8 mouse cellular contexts compared by ENCODE assay signal in the genomic region with DNA sequence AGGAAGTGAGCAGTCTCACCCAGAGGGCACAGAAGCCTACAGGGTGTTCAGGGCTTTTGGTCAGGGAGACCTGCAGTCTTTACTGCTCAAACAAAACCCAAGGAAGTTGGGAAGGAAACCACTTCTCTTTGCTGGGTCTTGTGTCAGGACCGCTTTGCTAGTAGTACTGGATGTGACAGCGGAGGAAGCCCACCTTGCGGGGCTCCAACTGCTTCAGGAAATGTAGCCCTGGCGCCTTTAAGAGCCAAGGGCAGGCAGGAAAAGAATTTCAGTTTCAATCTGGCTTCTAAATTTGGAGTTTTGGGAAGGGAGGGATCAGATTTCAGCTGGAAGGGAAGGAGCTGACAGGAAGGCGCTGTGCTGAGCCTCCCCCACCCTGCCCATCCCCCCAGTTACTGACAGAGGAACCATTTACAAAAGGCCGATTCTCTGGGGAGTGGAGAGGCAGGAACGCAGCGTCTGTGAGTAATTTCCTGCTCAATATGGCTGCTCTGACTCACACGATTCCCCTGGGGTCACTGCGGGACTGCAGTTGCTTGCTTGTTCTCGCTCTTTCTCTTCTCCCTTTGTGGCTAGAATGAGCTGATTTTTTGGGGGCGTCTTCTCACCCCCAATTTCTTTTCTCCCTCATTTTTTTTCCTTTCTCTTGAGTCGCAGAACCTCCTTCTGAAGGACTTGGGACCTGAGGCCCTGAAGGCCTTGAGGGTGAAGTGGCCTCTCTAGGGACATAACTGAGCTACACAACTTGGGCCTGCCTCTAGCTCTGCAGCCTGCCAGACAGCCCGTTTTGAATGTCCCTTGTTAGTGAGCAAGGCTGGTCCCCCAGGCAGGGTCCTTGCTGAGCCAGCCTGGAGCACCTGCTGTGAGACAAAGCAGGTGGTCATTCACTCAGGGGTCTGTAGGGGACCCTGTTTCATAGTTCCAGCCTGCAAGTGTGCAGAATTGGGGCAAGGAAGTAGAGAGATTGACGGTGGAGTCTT. TPM values are rescaled to one million over a fixed set of nuclear protein-coding genes. Genes with fewer than 3 reads are reported as not detected.
DNase-seq lines count a peak whose midpoint lies in the region; ATAC-seq and TF ChIP-seq lines count a peak whose summit lies in the region.

No protein-coding gene starts in this region.

- peak overlapping the region; percentile 92 for H3K27ac ChIP-seq in ES-E14 (ENCODE audit: insufficient read depth, low read depth, low read length, poor library complexity, severe bottlenecking)
- H3K27ac ChIP-seq in hindbrain, embryonic 11.5 days (ENCODE audit: low read depth, low read length): peak overlapping the region; percentile 98
- H3K27ac ChIP-seq in lung, postnatal 0 days (ENCODE audit: low read length): peak overlapping the region; percentile 98

- peak overlapping the region; percentile 59 for H3K9ac ChIP-seq in ES-E14 (ENCODE audit: insufficient read depth, low read depth, low read length, poor library complexity, severe bottlenecking)
- H3K9ac ChIP-seq in hindbrain, embryonic 11.5 days (ENCODE audit: low read depth, low read length): peak overlapping the region; percentile 57
- peak overlapping the region; percentile 57 for H3K9ac ChIP-seq in lung, postnatal 0 days (replicated peaks; ENCODE audit: low read depth)

- TF ChIP-seq CTCF in lung, postnatal 0 days (IDR thresholded peaks at IDR 0.05): peak; percentile 15; the same call in 1 of the 2 replicates

- peaks cover 43% of the 10 kb centered on the region for H3K36me3 ChIP-seq in ES-E14 (ENCODE audit: control insufficient read depth, insufficient read depth, low read length, poor library complexity, severe bottlenecking)
- H3K36me3 ChIP-seq in hindbrain, embryonic 11.5 days (ENCODE audit: control insufficient read depth, insufficient read depth, low read length): peaks cover 2% of the 10 kb centered on the region; the same call in 1 of the 2 replicates
- H3K36me3 ChIP-seq in lung, postnatal 0 days (ENCODE audit: insufficient read depth, low read length): peaks cover 28% of the 10 kb centered on the region

- in situ Hi-C loops in ES-E14 (cut with MboI; ENCODE audit: low sequenced_read_pairs in 2 of 2, unreplicated experiment in 2 of 2): no loop called here

- TF ChIP-seq EP300 in lung, postnatal 0 days (IDR thresholded peaks at IDR 0.05): peak; percentile 94

- no peaks in the 10 kb centered on the region for H3K9me3 ChIP-seq in ES-E14 (ENCODE audit: control insufficient read depth, insufficient read depth, low read depth, low read length)
- no peaks in the 10 kb centered on the region for H3K9me3 ChIP-seq in hindbrain, embryonic 11.5 days (ENCODE audit: control insufficient read depth, low read length)
- H3K9me3 ChIP-seq in lung, postnatal 0 days (ENCODE audit: low read length): no peaks in the 10 kb centered on the region

- no peaks in the 10 kb centered on the region for H3K27me3 ChIP-seq in hindbrain, embryonic 11.5 days (ENCODE audit: control insufficient read depth, insufficient read depth, low read length)
- H3K27me3 ChIP-seq in lung, postnatal 0 days (replicated peaks; ENCODE audit: insufficient read depth, low read length): no peaks in the 10 kb centered on the region

- DNase-seq in ES-E14 (ENCODE audit: low read depth, low spot score): peak; percentile 86
- peak; percentile 45 for DNase-seq in cerebellum, adult 8-10 months
- DNase-seq in frontal cortex, postnatal 10 days (ENCODE audit: low spot score in 2 of 2): peak; percentile 63 to 73
- DNase-seq in hindbrain, embryonic 11.5 days (ENCODE audit: low spot score): peak; percentile 95
- DNase-seq in layer of hippocampus, postnatal 14 days (ENCODE audit: low spot score in 2 of 2): peak; percentile 54 to 81
- DNase-seq in lung, postnatal 0 days (ENCODE audit: low spot score): peak; percentile 98
- DNase-seq in retina, adult 2 months (ENCODE audit: low read depth, low spot score): peak; percentile 18
- peak; percentile 39 to 51 for DNase-seq in thymus, postnatal 36 days

- ATAC-seq in hindbrain, embryonic 11.5 days (ENCODE audit: low FRiP score): peak; percentile 56; the same call in 1 of the 2 replicates
- ATAC-seq in lung, postnatal 0 days: peak; percentile 88

- WGBS in hindbrain, embryonic 11.5 days: 6% methylated on average over 15 of the region's 15 CpGs
- 3% methylated on average over 15 of the region's 15 CpGs for WGBS in lung, postnatal 0 days

- peak overlapping the region; percentile 52 to 61 for H3K4me3 ChIP-seq in ES-E14 (ENCODE audit: insufficient read depth in 1 of 2, low read depth in 1 of 2, low read length in 2 of 2, poor library complexity in 1 of 2, severe bottlenecking in 1 of 2)
- H3K4me3 ChIP-seq in hindbrain, embryonic 11.5 days (ENCODE audit: low read depth, low read length): no peak overlapping the region
- H3K4me3 ChIP-seq in lung, postnatal 0 days (ENCODE audit: low read depth, low read length): peak overlapping the region; percentile 25

- peak overlapping the region; percentile 28 for H3K4me2 ChIP-seq in hindbrain, embryonic 11.5 days (replicated peaks; ENCODE audit: low read depth, low read length)
- H3K4me2 ChIP-seq in lung, postnatal 0 days (replicated peaks; ENCODE audit: low read depth, low read length): peak overlapping the region; percentile 63

- peaks cover 10 to 31% of the 10 kb centered on the region in 2 experiments for H3K4me1 ChIP-seq in ES-E14 (ENCODE audit: control insufficient read depth in 2 of 2, insufficient read depth in 2 of 2, low read length in 2 of 2, poor library complexity in 1 of 2)
- H3K4me1 ChIP-seq in hindbrain, embryonic 11.5 days (replicated peaks; ENCODE audit: control insufficient read depth, insufficient read depth, low read length): peaks cover 25% of the 10 kb centered on the region
- peaks cover 39% of the 10 kb centered on the region for H3K4me1 ChIP-seq in lung, postnatal 0 days (ENCODE audit: insufficient read depth, low read depth, low read length)

TF ChIP-seq in ES-E14, 5 proteins besides CTCF, POLR2A, EP300 and RAD21:
- TF ChIP-seq ZNF384 (IDR thresholded peaks at IDR 0.05; ENCODE audit: low read depth, low read length) (no peak), CHD2 (IDR thresholded peaks at IDR 0.05; ENCODE audit: low read depth, low read length) (peak; percentile 90), HCFC1 (IDR thresholded peaks at IDR 0.05; ENCODE audit: borderline replicate concordance, insufficient read depth, low read length) (peak; percentile 85)
TF ChIP-seq in ES-E14: peak in this region for 2.

RNA-seq across cellular contexts. Expression of a gene that starts 26.0 kb away (rescaled TPM):
- 97.9 and 103 TPM in 2 replicates for total RNA-seq in ES-E14 (2012; rRNA removed)
- 55.4 and 62.8 TPM in 2 replicates for polyA plus RNA-seq in hindbrain, embryonic 11.5 days (2014; fragmentation: Nextera tagmentation; extraction: Ambion mirVana)
- total RNA-seq in layer of hippocampus, postnatal 14 days (2021): 100 to 1,000 TPM; 147 to 150 TPM
- polyA plus RNA-seq in lung, postnatal 0 days (2015; fragmentation: Nextera tagmentation; extraction: Ambion mirVana): 88.0 and 93.3 TPM in 2 replicates

RNA-seq across cellular contexts. Expression of a gene that starts 26.2 kb away (rescaled TPM):
- total RNA-seq in ES-E14 (2012; rRNA removed): 5.3 and 5.8 TPM in 2 replicates
- polyA plus RNA-seq in hindbrain, embryonic 11.5 days (2014; fragmentation: Nextera tagmentation; extraction: Ambion mirVana): 21.5 and 27.5 TPM in 2 replicates
- total RNA-seq in layer of hippocampus, postnatal 14 days (2021): 10 to 100 TPM; 41.0 to 41.1 TPM
- 36.5 and 37.4 TPM in 2 replicates for polyA plus RNA-seq in lung, postnatal 0 days (2015; fragmentation: Nextera tagmentation; extraction: Ambion mirVana)

RNA-seq across cellular contexts. Expression of a gene that starts 32.2 kb away (rescaled TPM):
- 13.3 and 17.7 TPM in 2 replicates for total RNA-seq in ES-E14 (2012; rRNA removed)
- polyA plus RNA-seq in hindbrain, embryonic 11.5 days (2014; fragmentation: Nextera tagmentation; extraction: Ambion mirVana): 6.3 and 6.8 TPM in 2 replicates
- 1 to 10 TPM; 8.5 to 9.4 TPM for total RNA-seq in layer of hippocampus, postnatal 14 days (2021)
- 3.6 and 4.0 TPM in 2 replicates for polyA plus RNA-seq in lung, postnatal 0 days (2015; fragmentation: Nextera tagmentation; extraction: Ambion mirVana)

RNA-seq across cellular contexts. Expression of a gene that starts 49.8 kb away (rescaled TPM):
- total RNA-seq in ES-E14 (2012; rRNA removed): 55.6 and 87.0 TPM in 2 replicates
- 41.9 and 44.5 TPM in 2 replicates for polyA plus RNA-seq in hindbrain, embryonic 11.5 days (2014; fragmentation: Nextera tagmentation; extraction: Ambion mirVana)
- total RNA-seq in layer of hippocampus, postnatal 14 days (2021): 10 to 100 TPM; 29.3 to 30.2 TPM
- 25.0 and 26.1 TPM in 2 replicates for polyA plus RNA-seq in lung, postnatal 0 days (2015; fragmentation: Nextera tagmentation; extraction: Ambion mirVana)

Comparison
In these comparisons a context has a peak if more than half of its experiments do, and no peak if none do; other contexts are left out.
1. DNase-seq: peak in every context shown above with its lines; median percentile 98 in lung, postnatal 0 days; 95 in hindbrain, embryonic 11.5 days; 86 in ES-E14; 68 in frontal cortex, postnatal 10 days; 68 in layer of hippocampus, postnatal 14 days; 45 in cerebellum, adult 8-10 months; 45 in thymus, postnatal 36 days; 18 in retina, adult 2 months.